Mouse (Mus musculus): Measurements from ENCODE around the gene Ror1. TPM values are rescaled to one million over a fixed set of nuclear protein-coding genes. Genes with fewer than 3 reads are reported as not detected.

The Ror1 gene
- polyA plus RNA-seq, 1 experiment from 2014 or later, result 1.6 TPM

GRCm38 (mm10) chr4:100070101-100070500 is 25.5 kb upstream of the Ror1 start:
- no peaks in the 10 kb centered on the region for H3K4me1 ChIP-seq (replicated peaks)
- H3K27ac ChIP-seq (replicated peaks), result no peak overlapping the region
- no peaks in the 10 kb centered on the region for H3K36me3 ChIP-seq
- no peaks in the 10 kb centered on the region for H3K9me3 ChIP-seq
- H3K4me3 ChIP-seq, result no peak overlapping the region
- no peaks in the 10 kb centered on the region for H3K27me3 ChIP-seq
- WGBS, result 76% methylated on average over 6 of the region's 6 CpGs
- no peak overlapping the region for H3K4me2 ChIP-seq
- no peak overlapping the region for H3K9ac ChIP-seq
- ATAC-seq (ENCODE audit: low FRiP score, low read depth), result no peak

GRCm38 (mm10) chr4:100096596-100097181 is 1.1 kb downstream of the Ror1 start:
- no peak for ATAC-seq (ENCODE audit: low FRiP score, low read depth)
- H3K27ac ChIP-seq (replicated peaks), result no peak overlapping the region
- peaks cover 4% of the 10 kb centered on the region; the same call in 1 of the 2 replicates for H3K27me3 ChIP-seq
- H3K36me3 ChIP-seq, result no peaks in the 10 kb centered on the region
- H3K4me3 ChIP-seq, result peak overlapping the region; percentile 60
- peak overlapping the region; percentile 79 for H3K4me2 ChIP-seq
- peak overlapping the region; percentile 48; the same call in 1 of the 2 replicates for H3K9ac ChIP-seq
- H3K9me3 ChIP-seq, result no peaks in the 10 kb centered on the region
- under 1% methylated on average over 21 of the region's 21 CpGs for WGBS
- peaks cover 19% of the 10 kb centered on the region for H3K4me1 ChIP-seq (replicated peaks)

DNA sequence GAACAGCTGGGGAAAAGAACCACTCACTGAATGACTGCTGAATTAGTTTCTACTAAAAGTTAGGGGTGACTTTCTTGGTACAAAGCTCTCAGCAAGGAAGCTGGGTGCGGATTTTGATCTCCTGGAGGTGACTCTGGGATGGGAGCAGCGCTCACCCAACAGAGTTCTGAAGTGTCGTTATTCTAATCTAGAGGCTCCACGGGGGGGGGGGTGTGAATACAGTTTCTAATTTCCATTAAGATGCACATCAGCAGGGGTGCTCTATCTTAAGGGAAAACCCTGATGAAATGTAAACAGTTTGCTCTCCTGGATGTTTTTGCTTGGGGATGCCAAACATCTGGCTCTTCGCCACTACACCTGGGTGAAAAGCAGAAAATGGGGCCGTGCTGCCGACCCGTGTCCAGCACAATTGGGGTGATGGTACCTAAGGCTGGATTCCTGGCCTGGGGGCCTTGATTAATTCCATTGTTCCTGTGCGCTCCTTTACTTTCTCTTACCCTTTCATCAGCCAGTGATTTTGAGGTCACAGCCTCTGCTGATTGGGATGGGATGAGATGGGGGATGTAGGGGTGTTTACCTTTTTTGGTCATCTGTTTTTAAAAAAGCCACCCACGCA is 1.9 kb downstream of the Ror1 start:
- Histone ChIP-seq H3K4me1 (replicated peaks) (peaks cover 19% of the 10 kb centered on the region), H3K27ac (replicated peaks) (no peak overlapping the region), H3K4me3 (peak overlapping the region; percentile 60), H3K36me3 (no peaks in the 10 kb centered on the region), H3K9ac (no peak overlapping the region), H3K9me3 (no peaks in the 10 kb centered on the region), H3K27me3 (peaks cover 4% of the 10 kb centered on the region; the same call in 1 of the 2 replicates), H3K4me2 (peak overlapping the region; percentile 79)
- WGBS, result 15% methylated on average over 10 of the region's 10 CpGs
- no peak for ATAC-seq (ENCODE audit: low FRiP score, low read depth)

- Histone ChIP-seq H3K27me3 (peaks cover 4% of the 10 kb centered on the region; the same call in 1 of the 2 replicates), H3K27ac (replicated peaks) (no peak overlapping the region), H3K4me3 (no peak overlapping the region), H3K9me3 (no peaks in the 10 kb centered on the region), H3K4me1 (replicated peaks) (peaks cover 15% of the 10 kb centered on the region), H3K9ac (no peak overlapping the region), H3K36me3 (no peaks in the 10 kb centered on the region), H3K4me2 (no peak overlapping the region)
- no peak for ATAC-seq (ENCODE audit: low FRiP score, low read depth)
- whole genome bisulfite sequencing, result 80% methylated on average over 7 of the region's 7 CpGs
Observed at GRCm38 (mm10) chr4:100101066-100101820, 5.7 kb downstream of the Ror1 start.

- Histone ChIP-seq H3K9ac (no peak overlapping the region), H3K4me1 (replicated peaks) (peaks cover 10% of the 10 kb centered on the region; the same call in 1 of the 2 replicates), H3K36me3 (no peaks in the 10 kb centered on the region), H3K4me3 (no peak overlapping the region), H3K27ac (replicated peaks) (no peak overlapping the region), H3K4me2 (no peak overlapping the region), H3K9me3 (no peaks in the 10 kb centered on the region), H3K27me3 (peaks cover 4% of the 10 kb centered on the region; the same call in 1 of the 2 replicates)
- WGBS, result 72% methylated on average over 5 of the region's 5 CpGs
- no peak for ATAC-seq (ENCODE audit: low FRiP score, low read depth)
Observed at GRCm38 (mm10) chr4:100101844-100102243, 6.3 kb downstream of the Ror1 start.

DNA sequence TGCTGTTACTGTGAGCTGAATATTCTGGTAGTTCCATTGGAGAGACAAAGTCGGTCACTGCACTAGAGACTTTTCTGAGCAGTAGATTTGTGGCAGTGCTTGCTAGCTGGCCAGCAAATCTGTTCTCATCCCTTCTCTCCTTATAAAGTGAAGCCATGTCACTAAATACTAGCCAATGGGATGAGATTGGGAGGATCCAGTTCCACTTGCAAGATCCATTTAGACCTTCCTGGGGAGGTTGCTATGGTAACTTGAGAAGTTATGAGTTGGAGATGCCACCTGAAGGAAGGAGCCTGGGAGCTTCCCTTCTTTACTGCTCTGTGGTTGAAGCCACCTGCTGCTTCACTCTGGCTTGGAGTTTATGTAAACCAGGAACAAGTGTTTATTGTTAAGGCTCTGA is 8.7 kb downstream of the Ror1 start:
- ATAC-seq (ENCODE audit: low FRiP score, low read depth), result no peak
- H3K27ac ChIP-seq (replicated peaks), result no peak overlapping the region
- no peak overlapping the region for H3K9ac ChIP-seq
- no peaks in the 10 kb centered on the region for H3K27me3 ChIP-seq
- WGBS, result 93% methylated on average over 1 of the region's 1 CpGs
- no peaks in the 10 kb centered on the region for H3K9me3 ChIP-seq
- no peak overlapping the region for H3K4me2 ChIP-seq
- no peaks in the 10 kb centered on the region for H3K36me3 ChIP-seq
- no peak overlapping the region for H3K4me3 ChIP-seq
- H3K4me1 ChIP-seq (replicated peaks), result no peaks in the 10 kb centered on the region

DNA sequence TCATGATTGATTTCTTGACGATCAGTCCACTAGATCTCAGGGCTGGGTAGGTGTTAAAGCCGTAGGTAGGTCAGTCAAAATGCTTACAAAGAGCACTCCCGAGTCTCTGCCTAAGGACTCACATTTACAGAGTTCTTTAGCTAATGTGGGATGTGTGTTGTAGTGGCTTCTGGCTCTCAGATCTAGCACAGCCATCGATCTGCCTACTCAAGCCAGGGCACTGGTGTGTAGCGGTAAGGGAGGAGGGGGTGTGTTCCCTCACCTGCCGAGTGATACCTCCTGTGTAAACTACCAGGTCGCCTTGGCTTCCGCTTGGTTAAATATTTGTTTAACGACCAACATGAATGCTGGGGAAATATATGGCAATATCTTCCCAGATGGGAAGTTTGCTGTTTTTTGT is 12.0 kb downstream of the Ror1 start:
- H3K27me3 ChIP-seq, result no peaks in the 10 kb centered on the region
- H3K4me1 ChIP-seq (replicated peaks), result no peaks in the 10 kb centered on the region
- no peak overlapping the region for H3K4me2 ChIP-seq
- no peak for ATAC-seq (ENCODE audit: low FRiP score, low read depth)
- H3K27ac ChIP-seq (replicated peaks), result no peak overlapping the region
- no peaks in the 10 kb centered on the region for H3K36me3 ChIP-seq
- 89% methylated on average over 9 of the region's 9 CpGs for WGBS
- H3K4me3 ChIP-seq, result no peak overlapping the region
- H3K9me3 ChIP-seq, result no peaks in the 10 kb centered on the region
- H3K9ac ChIP-seq, result no peak overlapping the region

GRCm38 (mm10) chr4:100108551-100108950 is 13.0 kb downstream of the Ror1 start:
- no peaks in the 10 kb centered on the region for H3K9me3 ChIP-seq
- H3K27ac ChIP-seq (replicated peaks), result no peak overlapping the region
- no peaks in the 10 kb centered on the region for H3K27me3 ChIP-seq
- no peaks in the 10 kb centered on the region for H3K36me3 ChIP-seq
- no peak overlapping the region for H3K9ac ChIP-seq
- H3K4me2 ChIP-seq, result no peak overlapping the region
- ATAC-seq (ENCODE audit: low FRiP score, low read depth), result no peak
- H3K4me1 ChIP-seq (replicated peaks), result no peaks in the 10 kb centered on the region
- WGBS, result 92% methylated on average over 4 of the region's 4 CpGs
- H3K4me3 ChIP-seq, result no peak overlapping the region

DNA sequence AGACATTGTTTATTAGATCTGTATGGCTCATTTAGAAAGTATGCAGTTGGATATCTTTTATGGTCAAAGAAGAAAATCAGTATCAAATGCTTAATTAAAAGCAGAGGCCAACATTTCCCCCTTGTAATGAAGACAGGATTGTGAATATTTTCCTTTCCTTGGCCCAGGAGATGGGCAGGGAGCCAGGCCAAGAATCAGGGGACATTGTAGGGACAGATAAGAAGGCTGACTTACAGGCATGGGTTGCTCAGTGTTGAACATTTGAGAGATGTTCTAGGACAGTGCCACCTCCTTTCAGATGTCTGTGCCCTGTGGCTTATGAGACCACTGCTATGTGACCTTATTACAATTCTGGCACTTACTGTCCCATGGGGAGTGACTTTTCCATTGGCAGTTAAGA is 18.6 kb downstream of the Ror1 start:
- no peak for ATAC-seq (ENCODE audit: low FRiP score, low read depth)
- no peak overlapping the region for H3K27ac ChIP-seq (replicated peaks)
- H3K4me1 ChIP-seq (replicated peaks), result no peaks in the 10 kb centered on the region
- H3K9ac ChIP-seq, result no peak overlapping the region
- H3K9me3 ChIP-seq, result no peaks in the 10 kb centered on the region
- no peaks in the 10 kb centered on the region for H3K27me3 ChIP-seq
- no peak overlapping the region for H3K4me3 ChIP-seq
- no peak overlapping the region for H3K4me2 ChIP-seq
- H3K36me3 ChIP-seq, result no peaks in the 10 kb centered on the region

DNA sequence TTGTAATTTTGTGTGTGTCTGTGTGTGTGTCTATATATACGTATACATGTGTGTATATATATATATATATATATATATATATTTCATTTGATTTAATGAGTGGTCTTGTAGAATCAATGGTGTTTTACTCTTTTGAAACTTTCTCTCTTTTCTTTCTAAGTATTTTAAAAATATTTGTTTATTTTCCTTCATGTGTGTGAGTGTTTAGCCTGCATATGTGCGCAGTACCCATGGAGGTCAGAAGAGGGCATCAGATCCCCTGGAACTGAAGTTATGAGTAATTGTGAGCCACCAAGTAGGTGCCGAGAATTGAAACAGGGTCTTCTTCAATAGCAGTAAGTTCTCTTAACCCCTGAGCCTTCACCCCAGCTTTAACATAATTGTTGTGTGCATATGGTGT is 20.8 kb downstream of the Ror1 start:
- no peak for ATAC-seq (ENCODE audit: low FRiP score, low read depth)
- Histone ChIP-seq H3K27ac (replicated peaks) (no peak overlapping the region), H3K4me1 (replicated peaks) (no peaks in the 10 kb centered on the region)

GRCm38 (mm10) chr4:100118676-100119075 is 23.1 kb downstream of the Ror1 start:
- no peak for ATAC-seq (ENCODE audit: low FRiP score, low read depth)
- Histone ChIP-seq H3K36me3 (no peaks in the 10 kb centered on the region), H3K9ac (no peak overlapping the region), H3K27me3 (no peaks in the 10 kb centered on the region), H3K4me2 (no peak overlapping the region), H3K4me1 (replicated peaks) (no peaks in the 10 kb centered on the region), H3K27ac (replicated peaks) (no peak overlapping the region), H3K9me3 (no peaks in the 10 kb centered on the region), H3K4me3 (no peak overlapping the region)
- WGBS, result 43% methylated on average over 4 of the region's 4 CpGs

More for the DNA sequence above, 20.8 kb downstream of the Ror1 start:
- Histone ChIP-seq H3K4me2 (no peak overlapping the region), H3K27me3 (no peaks in the 10 kb centered on the region), H3K4me3 (no peak overlapping the region), H3K9ac (no peak overlapping the region), H3K36me3 (no peaks in the 10 kb centered on the region), H3K9me3 (no peaks in the 10 kb centered on the region)
- 94% methylated on average over 3 of the region's 3 CpGs for WGBS

- H3K9ac ChIP-seq, result no peak overlapping the region
- no peaks in the 10 kb centered on the region for H3K36me3 ChIP-seq
- ATAC-seq (ENCODE audit: low FRiP score, low read depth), result no peak
- H3K27me3 ChIP-seq, result no peaks in the 10 kb centered on the region
- 97% methylated on average over 1 of the region's 1 CpGs for WGBS
- no peak overlapping the region for H3K27ac ChIP-seq (replicated peaks)
- H3K9me3 ChIP-seq, result no peaks in the 10 kb centered on the region
- H3K4me2 ChIP-seq, result no peak overlapping the region
- no peak overlapping the region for H3K4me3 ChIP-seq
- no peaks in the 10 kb centered on the region for H3K4me1 ChIP-seq (replicated peaks)
Observed at GRCm38 (mm10) chr4:100119431-100119830, 23.8 kb downstream of the Ror1 start.

All from hindbrain, embryonic 15.5 days (tissue).